Mouse (Mus musculus) urinary bladder, postnatal 25 days (tissue): ENCODE measurements around the gene Casp6.
A peak's percentile ranks its signal among the peaks of the same experiment; 100 is the strongest.

Experiments
- DNase-seq: peaks from one replicate; pipeline ENCODE4 v3.0.0; 2022; ENCODE audit warnings: low spot score

Casp6 gene

GRCm38 (mm10) chr3:129901271-129901809 is at the start of gene Casp6:
Gene Casp6, plus strand, starts transcription at chr3:129901425.
- peak; percentile 70 for DNase-seq

DNA sequence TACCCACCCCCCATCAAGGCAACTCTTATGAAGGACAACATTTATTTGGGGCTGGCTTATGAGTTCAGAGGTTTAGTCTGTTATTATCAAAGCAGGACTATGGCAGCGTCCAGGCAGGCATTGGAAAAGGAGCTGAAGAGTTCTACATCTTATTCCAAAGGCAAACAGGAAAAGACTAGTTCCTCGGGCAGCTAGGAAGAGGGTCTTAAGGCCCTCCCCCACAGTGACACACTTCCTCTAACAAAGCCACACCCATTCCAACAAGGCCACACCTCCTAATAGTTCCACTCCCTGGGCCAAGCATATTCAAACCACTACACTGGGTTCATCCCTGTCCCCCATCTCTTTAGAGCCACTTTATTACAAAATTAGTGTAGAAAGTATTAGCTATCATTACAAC is 38.6 kb upstream of the Casp6 start:
- DNase-seq, result no peak

DNA sequence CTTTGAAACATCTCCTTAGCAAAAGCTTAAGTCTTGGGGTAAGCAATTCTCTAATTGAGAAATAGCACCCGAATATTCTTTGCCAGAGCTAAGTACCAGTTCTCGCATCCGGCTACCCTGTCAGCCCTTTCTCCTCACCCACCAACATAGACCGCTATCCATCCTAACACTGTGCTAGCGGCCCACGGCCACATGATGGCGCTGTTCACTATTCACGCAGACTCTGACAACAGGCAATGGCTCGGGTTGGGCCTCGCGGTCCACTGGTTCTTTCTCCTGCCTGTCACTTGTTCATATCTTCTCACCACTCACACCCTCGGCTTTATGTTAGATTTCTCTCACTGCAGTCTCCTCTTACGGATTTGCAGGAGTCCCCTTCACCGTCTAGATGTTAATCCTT is 37.5 kb upstream of the Casp6 start:
- peak; percentile 29 for DNase-seq

GRCm38 (mm10) chr3:129877327-129877726 is 23.9 kb upstream of the Casp6 start:
- DNase-seq, result no peak

GRCm38 (mm10) chr3:129878405-129879021 is 22.7 kb upstream of the Casp6 start, which contains the start of gene Pla2g12a:
Gene Pla2g12a, plus strand, starts transcription at chr3:129878606.
- DNase-seq, result peak; percentile 89

- peak; percentile 12 for DNase-seq
Measured at GRCm38 (mm10) chr3:129879131-129879757, 22.0 kb upstream of the Casp6 start.

DNA sequence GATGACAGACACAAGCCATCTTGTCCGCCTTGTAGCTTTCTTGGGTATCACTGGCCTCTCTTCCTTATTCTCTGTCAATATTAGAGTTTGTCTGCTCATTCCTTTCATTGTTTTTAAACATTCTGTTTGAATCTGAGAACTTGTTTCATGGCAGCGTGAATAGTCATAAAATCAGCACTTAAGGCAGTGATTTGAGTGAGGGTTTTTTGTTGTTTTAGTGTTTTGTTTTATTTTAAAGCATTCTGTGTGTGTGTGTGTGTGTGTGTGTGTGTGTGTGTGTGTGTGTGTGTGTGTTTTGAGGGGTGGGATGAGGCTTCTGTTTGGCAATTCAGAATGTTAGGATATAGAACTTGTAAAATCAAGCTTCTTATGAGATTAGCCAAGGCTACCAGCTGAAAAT is 21.3 kb upstream of the Casp6 start:
- no peak for DNase-seq

DNA sequence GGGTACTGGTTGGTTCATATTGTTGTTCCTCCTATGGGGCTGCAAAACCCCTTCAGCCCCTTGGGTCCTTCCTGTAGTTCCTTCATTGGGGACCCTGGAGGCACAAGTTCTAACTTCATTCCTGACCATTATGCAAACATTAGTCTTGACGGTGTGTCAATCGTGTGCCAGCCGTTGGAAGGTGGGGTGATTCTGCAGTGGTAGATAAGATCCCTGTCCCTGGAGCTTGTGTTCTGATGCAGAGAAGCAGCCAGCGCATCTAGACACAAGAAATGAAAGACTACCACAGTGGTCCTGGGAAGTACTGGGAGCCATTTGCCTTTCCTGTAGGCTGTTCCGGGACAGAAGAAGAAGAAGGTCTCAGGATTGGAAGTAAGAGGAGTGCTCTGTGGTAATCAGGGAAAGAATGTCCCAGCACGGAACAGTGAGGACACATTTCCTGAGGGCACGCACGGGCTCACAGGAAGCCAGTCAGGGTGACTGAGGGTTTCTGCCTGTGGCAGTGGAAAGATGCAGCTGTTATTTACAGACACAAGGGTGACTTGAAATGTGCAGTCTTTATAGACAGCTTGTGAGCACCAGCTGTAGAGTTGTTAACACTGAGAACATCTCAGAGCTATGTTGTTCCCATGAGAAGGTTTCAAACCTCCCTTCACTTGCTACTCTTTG is 20.2 kb upstream of the Casp6 start:
- no peak for DNase-seq

- DNase-seq, result no peak
Measured at GRCm38 (mm10) chr3:129885577-129885976, 15.6 kb upstream of the Casp6 start.

GRCm38 (mm10) chr3:129886430-129886829 is 14.8 kb upstream of the Casp6 start:
- no peak for DNase-seq

GRCm38 (mm10) chr3:129887779-129888517 is 13.3 kb upstream of the Casp6 start:
- DNase-seq, result no peak

DNA sequence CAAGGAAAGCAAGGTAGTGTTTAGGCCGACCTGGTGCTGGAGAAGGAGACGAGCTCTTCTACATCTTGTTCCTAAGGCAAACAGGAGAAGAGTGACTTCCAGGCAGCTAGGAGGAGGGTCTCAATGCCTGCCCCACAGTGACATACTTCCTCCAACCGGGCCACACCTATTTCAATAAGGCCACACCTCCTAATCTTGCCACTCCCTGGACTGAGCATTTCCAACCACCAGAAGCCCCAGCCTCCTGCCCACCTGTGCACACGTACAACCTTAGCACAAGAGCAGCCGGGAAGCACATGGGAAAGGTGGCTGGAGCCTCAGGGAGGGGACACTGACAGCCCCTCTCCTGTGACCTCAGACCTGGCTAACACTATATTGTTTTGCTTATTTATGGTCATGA is 9.2 kb upstream of the Casp6 start:
- no peak for DNase-seq

- DNase-seq, result no peak
Measured at GRCm38 (mm10) chr3:129893143-129893542, 8.1 kb upstream of the Casp6 start.

DNA sequence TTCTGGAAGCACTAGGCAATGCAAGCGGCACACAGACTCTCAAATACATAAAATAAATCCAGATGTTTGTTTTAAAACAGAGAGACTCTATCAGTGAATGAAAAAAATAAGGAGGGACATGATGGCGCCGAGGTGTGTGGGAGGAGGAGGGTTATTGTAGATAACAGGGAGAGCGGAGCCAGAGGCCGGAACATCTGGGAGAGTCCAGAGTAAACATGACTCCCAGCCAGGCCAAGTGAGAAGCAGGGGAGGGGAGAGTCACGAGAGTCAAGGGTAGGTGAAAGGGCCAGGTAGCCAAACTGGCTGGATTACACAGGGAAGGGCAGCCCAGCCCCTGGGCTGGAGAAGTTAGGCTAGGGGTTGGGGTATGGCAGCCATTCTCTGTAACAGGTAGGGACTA is 4.6 kb upstream of the Casp6 start:
- no peak for DNase-seq

DNA sequence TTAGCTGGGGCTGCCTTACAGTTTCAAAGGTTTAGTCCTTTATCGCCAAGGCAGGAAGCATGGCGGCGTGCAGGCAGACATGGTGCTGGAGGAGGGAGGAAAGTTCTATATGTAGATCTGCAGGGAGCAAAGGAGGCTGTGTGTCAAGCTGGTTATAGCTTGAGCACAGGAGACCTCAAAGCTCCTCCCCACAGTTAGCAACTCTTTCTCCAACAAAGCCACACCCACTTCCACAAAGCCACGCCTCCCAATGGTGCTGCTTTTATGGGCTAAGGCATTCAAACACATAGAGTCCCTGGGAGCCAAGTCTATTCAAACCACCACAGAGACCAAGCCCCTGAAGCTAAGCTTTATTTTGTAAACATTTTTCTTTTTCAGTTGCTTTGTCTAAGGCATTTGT is 2.3 kb upstream of the Casp6 start:
- DNase-seq, result no peak

- DNase-seq, result no peak
Measured at GRCm38 (mm10) chr3:129903369-129903768, 2.1 kb downstream of the Casp6 start.

GRCm38 (mm10) chr3:129903866-129904265 is 2.6 kb downstream of the Casp6 start:
- DNase-seq, result no peak

- no peak for DNase-seq
Measured at GRCm38 (mm10) chr3:129904381-129905132, 3.3 kb downstream of the Casp6 start.

DNA sequence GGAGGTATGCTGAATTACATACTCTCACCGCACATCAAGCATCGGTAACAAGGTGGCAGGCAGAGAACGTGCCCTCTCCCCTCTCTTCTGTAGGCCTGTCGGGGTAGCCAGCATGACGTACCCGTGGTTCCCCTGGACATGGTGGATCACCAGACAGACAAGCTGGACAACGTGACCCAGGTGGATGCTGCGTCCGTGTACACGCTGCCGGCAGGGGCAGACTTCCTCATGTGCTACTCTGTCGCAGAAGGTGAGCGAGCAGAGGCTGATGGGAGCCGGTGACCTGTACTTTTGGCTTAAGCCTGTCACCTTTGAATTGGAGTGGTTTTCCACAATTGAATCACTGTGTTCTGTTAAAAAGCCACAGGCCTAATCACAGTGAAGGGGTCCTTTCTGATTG is 10.8 kb downstream of the Casp6 start:
- no peak for DNase-seq

- no peak for DNase-seq
Measured at GRCm38 (mm10) chr3:129913241-129913640, 12.0 kb downstream of the Casp6 start.

- no peak for DNase-seq
Measured at GRCm38 (mm10) chr3:129917424-129917823, 16.2 kb downstream of the Casp6 start.

GRCm38 (mm10) chr3:129918434-129918833 is 17.2 kb downstream of the Casp6 start:
- peak; percentile 59 for DNase-seq
